Mouse (Mus musculus): Measurements from ENCODE around the gene Hoxc6.

- TF ChIP-seq TAL1 (IDR thresholded peaks at IDR 0.05; ENCODE audit: low read length) (no peak), GATA1 (IDR thresholded peaks at IDR 0.05; ENCODE audit: low read length) (no peak)
Measured at GRCm38 (mm10) chr15:102955833-102956640, 42.0 kb upstream of the Hoxc6 start.
